Mouse (Mus musculus) liver, embryonic 16.5 days (tissue): ENCODE results near the gene Nptx1. TPM values are rescaled to one million over a fixed set of nuclear protein-coding genes. Genes with fewer than 3 reads are reported as not detected.
A peak's percentile ranks its signal among the peaks of the same experiment; 100 is the strongest.

Source experiments
- ATAC-seq: fragments of 200-750 bp; cut with Nextera tagmentation; 2 replicates; pipeline ENCODE4 v1.8.0; 2017; ENCODE audit warnings: low read depth, mild to moderate bottlenecking, moderate number of reproducible peaks, moderate library complexity
- H3K27ac ChIP-seq: fragments of 300-500 bp; sonication (generic); 2 replicates; pipeline ENCODE4 v1.5.1; 2014; ENCODE audit warnings: mild to moderate bottlenecking, low read length
- H3K27me3 ChIP-seq: fragments of 300-500 bp; sonication (generic); 2 replicates; pipeline ENCODE4 v1.6.1; 2014; ENCODE audit warnings: low read depth, low read length, mixed read lengths; ENCODE audit not compliant: control insufficient read depth, insufficient read depth
- H3K36me3 ChIP-seq: fragments of 300-500 bp; sonication (generic); 2 replicates; pipeline ENCODE4 v1.6.1; 2014; ENCODE audit warnings: mild to moderate bottlenecking; ENCODE audit not compliant: control insufficient read depth, insufficient read depth
- H3K4me1 ChIP-seq: fragments of 300-500 bp; sonication (generic); 2 replicates; pipeline ENCODE4 v1.6.1; 2014; ENCODE audit warnings: low read depth, low read length, mixed read lengths; ENCODE audit not compliant: control insufficient read depth
- H3K4me2 ChIP-seq: fragments of 300-500 bp; sonication (generic); 2 replicates; pipeline ENCODE4 v1.6.1; 2014; ENCODE audit warnings: low read depth, low read length, mixed read lengths
- H3K4me3 ChIP-seq: fragments of 300-500 bp; sonication (generic); 2 replicates; pipeline ENCODE4 v1.5.1; 2014; ENCODE audit warnings: low read depth, mild to moderate bottlenecking, low read length
- H3K9ac ChIP-seq: fragments of 300-500 bp; sonication (generic); 2 replicates; pipeline ENCODE4 v1.6.1; 2014; ENCODE audit warnings: low read depth, low read length
- H3K9me3 ChIP-seq: fragments of 300-500 bp; sonication (generic); replicated peaks from 2 replicates; pipeline ENCODE4 v1.6.1; 2016; ENCODE audit warnings: low read length; ENCODE audit not compliant: control insufficient read depth
- WGBS: fragments of 180-500 bp; shearing (Covaris S2); extraction: QIAGEN DNeasy Blood & Tissue Kit; methylation state at CpG from one replicate; pipeline ENCODE4 v1.1.7; 2014; ENCODE audit not compliant: insufficient replicate concordance; 5-methylcytosine and 5-hydroxymethylcytosine counted together
- polyA plus RNA-seq: library from polyadenylated mRNA; unstranded; fragments of >200 nt; fragmentation: Nextera tagmentation; extraction: Ambion mirVana; gene quantifications from 2 replicates; pipeline ENCODE4 v1.2.1, GENCODE M21; 2015

The Nptx1 gene
- polyA plus RNA-seq: 0.02 TPM in 2 replicates

GRCm38 (mm10) chr11:119547183-119547921, at the start of gene Nptx1:
Nptx1 (minus strand) TSS chr11:119547753.
- Histone ChIP-seq H3K9me3 (no peaks in the 10 kb centered on the region), H3K4me3 (peak within 1 kb of the TSS; percentile 48), H3K27me3 (peaks cover 72% of the 10 kb centered on the region), H3K36me3 (no peaks in the 10 kb centered on the region), H3K4me2 (peak within 1 kb of the TSS; percentile 57), H3K27ac (no peak within 1 kb of the TSS), H3K4me1 (peaks cover 8% of the 10 kb centered on the region), H3K9ac (no peak within 1 kb of the TSS)
- under 1% methylated on average over 83 of the region's 90 CpGs for WGBS
- ATAC-seq: no peak

GRCm38 (mm10) chr11:119593966-119594365, 46.4 kb upstream of the Nptx1 start:
- Histone ChIP-seq H3K4me3 (no peak overlapping the region), H3K9me3 (no peaks in the 10 kb centered on the region), H3K4me1 (no peaks in the 10 kb centered on the region), H3K36me3 (no peaks in the 10 kb centered on the region), H3K27me3 (peaks cover 8% of the 10 kb centered on the region), H3K4me2 (no peak overlapping the region), H3K27ac (no peak overlapping the region), H3K9ac (no peak overlapping the region)
- ATAC-seq: no peak
- 18% methylated on average over 3 of the region's 3 CpGs for WGBS

GRCm38 (mm10) chr11:119589242-119589641, 41.7 kb upstream of the Nptx1 start:
- Histone ChIP-seq H3K36me3 (no peaks in the 10 kb centered on the region), H3K4me1 (no peaks in the 10 kb centered on the region), H3K27ac (no peak overlapping the region), H3K4me2 (no peak overlapping the region), H3K9ac (no peak overlapping the region), H3K27me3 (peaks cover 8% of the 10 kb centered on the region), H3K4me3 (no peak overlapping the region), H3K9me3 (no peaks in the 10 kb centered on the region)
- 20% methylated on average over 7 of the region's 7 CpGs for WGBS
- no peak for ATAC-seq

GRCm38 (mm10) chr11:119587112-119587511, 39.6 kb upstream of the Nptx1 start:
- Histone ChIP-seq H3K4me3 (no peak overlapping the region), H3K4me1 (no peaks in the 10 kb centered on the region), H3K36me3 (no peaks in the 10 kb centered on the region), H3K9ac (no peak overlapping the region), H3K9me3 (no peaks in the 10 kb centered on the region), H3K27ac (no peak overlapping the region), H3K4me2 (no peak overlapping the region), H3K27me3 (peaks cover 8% of the 10 kb centered on the region)
- no peak for ATAC-seq
- 50% methylated on average over 5 of the region's 5 CpGs for WGBS

GRCm38 (mm10) chr11:119586511-119586910, 39.0 kb upstream of the Nptx1 start:
- H3K9ac ChIP-seq: no peak overlapping the region
- no peak for ATAC-seq
- H3K27ac ChIP-seq: no peak overlapping the region
- H3K4me3 ChIP-seq: no peak overlapping the region
- 69% methylated on average over 4 of the region's 4 CpGs for WGBS
- no peaks in the 10 kb centered on the region for H3K4me1 ChIP-seq
- H3K4me2 ChIP-seq: no peak overlapping the region
- H3K27me3 ChIP-seq: peaks cover 6% of the 10 kb centered on the region
- no peaks in the 10 kb centered on the region for H3K36me3 ChIP-seq
- no peaks in the 10 kb centered on the region for H3K9me3 ChIP-seq

- no peaks in the 10 kb centered on the region for H3K9me3 ChIP-seq
- no peak overlapping the region for H3K9ac ChIP-seq
- no peak overlapping the region for H3K4me3 ChIP-seq
- H3K36me3 ChIP-seq: no peaks in the 10 kb centered on the region
- WGBS: 65% methylated on average over 2 of the region's 2 CpGs
- H3K27ac ChIP-seq: no peak overlapping the region
- no peaks in the 10 kb centered on the region for H3K27me3 ChIP-seq
- ATAC-seq: no peak
- no peaks in the 10 kb centered on the region for H3K4me1 ChIP-seq
- no peak overlapping the region for H3K4me2 ChIP-seq
These were observed 30.2 kb upstream of the Nptx1 start for GRCm38 (mm10) chr11:119577721-119578120.

GRCm38 (mm10) chr11:119576855-119577254, 29.3 kb upstream of the Nptx1 start:
- Histone ChIP-seq H3K4me3 (no peak overlapping the region), H3K4me1 (no peaks in the 10 kb centered on the region), H3K4me2 (no peak overlapping the region), H3K36me3 (no peaks in the 10 kb centered on the region), H3K27me3 (no peaks in the 10 kb centered on the region), H3K9me3 (no peaks in the 10 kb centered on the region), H3K27ac (no peak overlapping the region), H3K9ac (no peak overlapping the region)
- WGBS: 20% methylated on average over 4 of the region's 4 CpGs
- ATAC-seq: no peak

GRCm38 (mm10) chr11:119572316-119573010, 24.9 kb upstream of the Nptx1 start:
- no peak overlapping the region for H3K4me2 ChIP-seq
- H3K4me1 ChIP-seq: no peaks in the 10 kb centered on the region
- 67% methylated on average over 15 of the region's 15 CpGs for WGBS
- H3K9me3 ChIP-seq: no peaks in the 10 kb centered on the region
- no peaks in the 10 kb centered on the region for H3K36me3 ChIP-seq
- no peak overlapping the region for H3K9ac ChIP-seq
- no peak for ATAC-seq
- H3K4me3 ChIP-seq: no peak overlapping the region
- no peak overlapping the region for H3K27ac ChIP-seq
- H3K27me3 ChIP-seq: no peaks in the 10 kb centered on the region

GRCm38 (mm10) chr11:119566188-119566587, 18.6 kb upstream of the Nptx1 start:
- Histone ChIP-seq H3K4me3 (no peak overlapping the region), H3K27me3 (no peaks in the 10 kb centered on the region; the same call in 1 of the 2 replicates), H3K4me2 (no peak overlapping the region), H3K9ac (no peak overlapping the region), H3K36me3 (no peaks in the 10 kb centered on the region), H3K4me1 (no peaks in the 10 kb centered on the region), H3K9me3 (no peaks in the 10 kb centered on the region), H3K27ac (no peak overlapping the region)
- no peak for ATAC-seq
- WGBS: 46% methylated on average over 5 of the region's 5 CpGs
